Mouse (Mus musculus): ENCODE measurements around the gene Ccne1. TPM values are rescaled to one million over a fixed set of nuclear protein-coding genes. Genes with fewer than 3 reads are reported as not detected.

The Ccne1 gene
- total RNA-seq, 2 experiments from 2014 or later, result 7.7 to 8.9 TPM

- DNase-seq (ENCODE audit: low spot score in 2 of 2), result no peak
Observed at GRCm38 (mm10) chr7:38059636-38060330, 47.6 kb downstream of the Ccne1 start.

- no peak for DNase-seq (ENCODE audit: low spot score in 2 of 2)
Observed at GRCm38 (mm10) chr7:38059096-38059495, 48.2 kb downstream of the Ccne1 start.

GRCm38 (mm10) chr7:38055996-38056395, 51.3 kb downstream of the Ccne1 start:
- DNase-seq (ENCODE audit: low spot score in 2 of 2), result no peak

GRCm38 (mm10) chr7:38054246-38054645, 53.1 kb downstream of the Ccne1 start:
- DNase-seq (ENCODE audit: low spot score in 2 of 2), result no peak

Other genes with a start within 250 kb of the Ccne1 start
- 10 to 100 TPM; 32.3 to 46.1 TPM for gene Uri1, start 84.0 kb downstream of the Ccne1 start, total RNA-seq (2021)
- 10 to 100 TPM; 45.4 to 47.7 TPM for gene 1600014C10Rik, start 75.7 kb upstream of the Ccne1 start, total RNA-seq (2021)
- gene Plekhf1, start 120.5 kb upstream of the Ccne1 start, total RNA-seq (2021), result 1 to 10 TPM; 4.0 to 4.2 TPM
- gene Pop4, start 163.9 kb upstream of the Ccne1 start, total RNA-seq (2021), result 10 to 100 TPM; 30.1 to 58.8 TPM

Measured in adrenal gland, adult 18-20 months (tissue).